Mouse (Mus musculus) embryonic fibroblast, embryonic 13.5 days (primary cell): ENCODE results near the gene Olfr71.

Experiments used
- CTCF ChIP-seq: IDR thresholded peaks from 2 replicates; pipeline ENCODE4 v1.5.1; 2011; ENCODE audit warnings: mild to moderate bottlenecking, control low read depth, low read length, moderate library complexity, borderline replicate concordance; ENCODE audit not compliant: insufficient read depth
- POLR2A ChIP-seq: IDR thresholded peaks from 2 replicates; pipeline ENCODE4 v1.6.1; 2011; ENCODE audit warnings: low read depth, mild to moderate bottlenecking, control low read depth, low read length, moderate library complexity

GRCm38 (mm10) chr4:43696561-43696960, 13.5 kb downstream of the Olfr71 start:
- TF ChIP-seq POLR2A (no peak), CTCF (no peak)
